Mouse (Mus musculus) mouse trophoblast stem cell (cell line): ENCODE data around the gene Uba5.

Experiments used
- in situ Hi-C, 2 experiments: fragments of 300-500 bp; cut with MseI, MboI; formaldehyde crosslinking; loops; 2 replicates in 1 of 2; 3 replicates in 1 of 2; pipeline ENCODE4 v1.15.1; 2025

Gene Uba5

DNA sequence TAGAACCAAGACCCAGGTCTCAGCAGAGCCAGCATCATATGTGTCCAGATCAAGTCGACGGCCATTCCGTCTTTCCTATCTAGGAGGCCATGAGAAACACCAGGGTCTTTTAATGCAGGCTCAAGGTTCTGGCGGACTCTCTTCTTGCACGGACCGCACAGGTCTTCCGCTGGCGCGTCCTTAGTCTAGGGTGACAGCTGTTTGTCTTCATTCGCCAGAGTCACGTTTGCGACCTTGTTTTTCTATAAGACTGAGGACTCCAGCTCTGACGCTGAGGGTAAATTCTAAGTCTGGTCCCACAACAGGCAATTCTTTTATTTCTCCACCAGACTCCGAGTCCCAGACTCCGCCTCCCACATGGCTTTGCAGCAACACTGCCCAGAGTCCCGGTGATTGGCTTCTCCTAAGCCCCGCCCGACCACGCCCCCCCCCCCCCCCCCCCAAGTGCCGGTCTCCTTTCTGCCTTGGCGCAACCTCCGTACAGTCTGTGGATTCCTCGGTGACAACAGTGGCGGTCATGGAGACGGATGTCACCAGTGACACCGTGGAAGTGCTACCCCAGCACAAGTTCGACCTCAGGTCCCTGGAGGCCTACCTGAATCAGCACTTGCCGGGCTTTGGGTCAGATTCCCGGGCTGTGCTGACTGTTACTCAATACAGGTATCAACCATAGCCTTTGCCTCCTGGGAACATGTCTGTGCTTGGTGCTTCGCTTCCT, 469 bp upstream of the Uba5 start, which contains the start of gene Acad11:
TSS of gene Acad11 (plus strand) at position 134 of the 718 bp plus-strand sequence.
- in situ Hi-C loops = no loop called here

DNA sequence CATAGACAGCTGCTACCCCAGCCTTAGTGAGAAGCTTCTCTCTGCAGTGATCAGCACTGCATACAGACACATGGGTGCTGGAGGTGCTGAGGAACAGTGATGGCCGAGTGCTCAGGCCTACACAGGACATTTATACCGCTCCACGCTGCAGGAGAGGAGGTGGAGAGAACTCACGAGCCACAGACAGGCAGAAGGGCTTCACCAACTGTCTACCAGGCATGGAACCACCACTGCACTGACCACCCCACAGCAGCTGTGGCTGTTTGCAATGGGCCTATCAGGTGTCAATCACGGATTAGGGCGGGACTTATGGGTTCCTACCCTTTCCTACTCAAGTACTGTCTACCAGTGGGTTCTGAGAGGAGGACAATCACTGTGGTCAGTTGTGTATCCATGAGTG, 11.9 kb downstream of the Uba5 start:
- in situ Hi-C loops = no loop called here

DNA sequence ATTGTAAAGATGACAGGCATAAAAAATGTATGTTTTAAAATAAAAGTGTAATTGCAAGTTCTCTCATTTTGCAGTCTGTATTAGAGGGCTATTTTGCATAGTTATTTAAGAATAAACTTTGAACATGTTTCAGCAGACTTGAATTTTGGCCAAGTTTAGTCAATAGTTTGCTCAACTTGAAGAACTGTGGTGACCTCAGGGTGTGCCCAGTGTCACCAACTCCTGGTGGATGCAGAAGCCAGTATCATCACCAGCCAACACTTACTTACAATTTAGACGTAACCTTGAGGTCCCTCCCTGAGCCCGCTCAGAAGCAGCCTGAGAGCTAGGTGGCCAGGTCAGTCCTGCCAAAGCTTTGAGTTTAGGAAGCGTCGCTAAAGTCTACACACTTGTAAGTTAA, 19.3 kb downstream of the Uba5 start:
- in situ Hi-C loops = no loop called here

DNA sequence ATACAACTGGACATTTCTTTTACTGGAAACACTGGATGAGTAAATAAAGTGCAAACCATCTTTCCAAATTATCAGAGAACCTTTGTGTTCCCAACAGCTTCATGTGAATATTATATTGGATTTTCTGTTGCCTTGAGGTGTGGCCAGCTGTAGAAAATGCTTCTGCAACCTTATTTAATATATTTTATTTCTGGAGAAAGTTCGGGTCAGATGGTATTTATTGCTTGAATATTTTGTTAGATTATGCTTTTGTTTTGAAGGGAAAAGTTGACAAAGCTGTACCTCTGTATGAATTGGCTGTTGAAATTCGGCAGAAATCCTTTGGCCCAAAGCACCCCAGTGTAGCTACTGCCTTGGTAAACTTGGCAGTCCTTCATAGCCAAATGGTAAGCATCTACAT, 22.6 kb downstream of the Uba5 start, which contains the start of gene Gm28305:
TSS of gene Gm28305 (plus strand) at position 301 of the 400 bp plus-strand sequence.
- in situ Hi-C loops = no loop called here

DNA sequence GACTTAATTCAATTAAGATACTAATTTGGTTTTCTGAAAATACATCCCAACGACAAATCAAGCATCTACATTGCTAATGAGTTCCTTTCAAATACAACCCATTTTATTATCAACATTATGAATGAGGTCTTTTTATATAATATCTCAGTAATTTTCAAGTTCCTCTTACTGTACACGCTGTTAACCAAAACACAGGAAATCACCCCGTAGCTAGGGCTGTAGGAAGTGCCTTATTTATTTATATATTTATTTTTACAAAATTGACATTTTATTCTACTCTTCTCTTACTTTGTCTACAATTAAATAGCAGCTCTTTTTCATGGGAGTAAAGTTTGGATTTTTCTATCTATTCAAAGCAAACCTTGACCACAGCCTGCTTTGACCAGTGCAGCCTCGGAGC, 23.2 kb downstream of the Uba5 start:
- in situ Hi-C loops = no loop called here

DNA sequence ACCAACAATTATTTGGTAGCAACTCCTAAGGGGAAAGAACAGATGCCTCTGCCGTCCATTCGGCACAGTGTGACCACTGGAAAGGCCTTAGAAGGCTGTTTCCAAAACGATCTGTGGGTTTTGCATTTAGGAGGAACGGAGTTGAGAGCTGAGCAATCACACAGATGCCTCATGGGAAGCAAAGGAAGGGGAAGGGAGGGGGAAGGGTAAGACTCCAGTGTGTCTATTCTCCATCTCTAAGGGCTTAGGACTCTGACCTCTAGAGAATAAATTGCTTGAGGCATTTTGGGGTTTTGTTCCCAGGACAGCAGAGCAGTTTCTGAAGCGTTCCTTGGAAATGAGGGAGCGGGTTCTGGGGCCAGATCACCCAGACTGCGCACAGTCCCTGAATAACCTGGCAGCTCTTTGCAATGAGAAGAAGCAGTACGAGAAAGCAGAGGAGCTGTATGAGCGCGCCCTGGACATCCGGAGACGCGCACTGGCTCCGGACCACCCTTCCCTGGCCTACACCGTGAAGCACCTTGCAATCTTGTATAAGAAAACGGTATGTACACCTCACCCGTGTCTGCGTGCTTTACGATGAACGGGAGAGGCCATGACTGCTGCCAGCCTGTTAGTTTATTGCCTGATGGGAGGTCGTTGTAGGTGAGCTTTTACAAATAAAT, 23.8 kb downstream of the Uba5 start:
- in situ Hi-C loops = no loop called here

DNA sequence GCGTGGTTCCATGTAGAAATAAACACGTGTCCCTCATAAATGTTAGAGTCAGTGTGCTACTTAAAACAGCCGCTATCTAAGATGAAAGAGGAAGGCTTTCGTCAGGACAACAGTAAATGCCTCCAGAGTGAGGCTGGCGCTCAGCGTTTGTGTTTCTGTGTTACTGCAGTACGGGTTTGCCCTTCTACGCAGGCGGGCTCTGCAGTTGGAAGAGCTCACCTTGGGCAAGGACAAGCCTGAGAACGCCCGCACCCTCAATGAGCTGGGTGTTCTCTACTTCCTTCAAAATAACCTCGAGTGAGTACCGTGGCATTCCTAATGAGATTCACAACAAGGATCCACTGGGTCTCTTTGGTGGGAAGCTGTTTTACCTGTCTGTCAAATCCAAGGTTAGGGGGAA, 24.7 kb downstream of the Uba5 start:
- in situ Hi-C loops = no loop called here

DNA sequence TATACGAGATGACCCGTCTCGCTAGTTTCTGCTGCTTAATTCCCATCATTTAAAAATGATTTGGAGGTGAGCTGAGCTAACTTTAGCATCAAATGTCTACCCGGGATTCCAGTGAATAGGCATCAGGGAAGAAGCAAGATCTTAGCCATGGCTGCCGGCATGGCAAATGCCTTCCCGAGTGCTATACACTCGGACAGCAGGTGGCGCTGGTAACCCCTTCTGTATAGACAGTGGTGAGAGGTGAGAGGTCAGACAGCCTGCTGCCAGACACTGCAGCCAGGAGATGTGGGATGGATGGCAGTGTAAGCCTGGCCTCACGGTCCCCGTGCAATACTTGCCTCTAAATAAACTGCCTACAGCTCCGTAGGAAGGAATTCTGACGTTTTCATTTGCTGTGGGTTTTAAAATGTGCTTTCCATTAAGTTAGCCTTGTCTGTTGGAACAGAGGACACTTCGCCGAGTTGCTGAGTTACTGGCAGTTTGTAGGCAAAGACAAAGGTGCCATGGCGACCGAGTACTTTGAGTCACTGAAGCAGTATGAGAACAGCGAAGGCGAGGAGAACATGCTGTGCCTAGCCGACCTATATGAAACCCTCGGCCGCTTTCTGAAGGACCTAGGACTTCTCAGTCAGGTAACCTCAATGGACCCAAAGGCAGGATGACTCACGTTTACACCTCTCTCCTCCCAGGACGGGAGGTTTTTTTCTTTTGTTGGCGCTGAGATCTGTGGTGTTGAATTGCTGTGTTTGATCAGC, 27.5 kb downstream of the Uba5 start:
- in situ Hi-C loops = no loop called here

DNA sequence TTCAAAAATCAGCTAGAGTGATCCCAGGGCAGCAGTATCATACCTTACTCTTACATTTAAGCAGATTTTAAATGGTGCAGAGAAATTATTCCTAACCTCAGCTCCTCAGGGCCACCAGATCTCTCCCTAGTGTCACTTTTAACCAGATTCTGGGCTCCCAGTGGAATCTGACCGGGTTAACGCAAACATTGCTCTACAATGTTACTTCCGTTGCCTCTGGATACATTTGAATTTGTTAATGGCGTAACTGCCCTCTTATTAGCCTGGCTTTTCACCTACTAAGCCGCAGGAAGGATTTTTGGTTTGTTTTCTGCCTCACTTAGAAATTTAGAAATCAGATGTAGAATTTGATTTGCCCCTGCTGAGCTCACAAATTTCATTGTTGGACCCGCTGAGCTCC, 28.2 kb downstream of the Uba5 start:
- in situ Hi-C loops = no loop called here

DNA sequence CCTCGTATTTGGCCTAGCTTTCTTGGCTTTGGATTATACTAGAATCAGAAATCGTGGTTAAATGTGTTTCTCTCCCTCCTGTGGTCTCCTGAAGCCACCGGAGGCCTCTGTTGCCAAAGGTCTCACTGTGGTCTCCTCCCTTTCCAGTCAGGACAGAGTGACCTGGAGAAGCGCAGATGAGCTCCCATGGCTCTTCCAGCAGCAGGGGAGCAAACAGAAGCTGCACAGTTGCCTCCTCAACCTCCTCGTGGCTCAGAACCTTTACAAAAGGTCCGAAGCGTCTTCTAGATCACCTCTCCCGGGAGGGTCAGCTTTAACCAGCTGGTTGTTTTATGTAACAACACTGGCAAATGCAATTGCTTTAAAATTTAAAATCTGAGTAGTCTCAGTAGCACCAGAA, 28.7 kb downstream of the Uba5 start:
- in situ Hi-C loops = no loop called here

DNA sequence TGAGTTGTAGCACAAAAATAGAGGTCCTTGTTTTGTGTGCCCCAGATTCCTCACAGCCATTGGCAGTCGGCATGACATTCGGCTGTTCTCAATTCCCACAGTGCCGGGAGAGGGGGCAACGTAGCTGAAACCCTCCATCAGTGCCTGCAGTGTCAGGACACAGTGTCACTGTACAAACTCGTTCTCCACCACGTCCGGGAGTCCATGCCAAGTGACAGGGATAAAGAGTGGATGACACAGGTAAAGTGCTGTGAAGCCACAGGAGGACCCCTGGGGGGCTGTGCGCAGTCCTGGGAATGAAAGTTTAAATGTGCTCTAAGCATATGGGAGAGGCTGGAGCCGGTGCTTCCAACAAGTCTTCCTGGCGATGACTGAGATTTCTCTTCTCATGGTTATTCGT, 33.1 kb downstream of the Uba5 start:
- in situ Hi-C loops = no loop called here

DNA sequence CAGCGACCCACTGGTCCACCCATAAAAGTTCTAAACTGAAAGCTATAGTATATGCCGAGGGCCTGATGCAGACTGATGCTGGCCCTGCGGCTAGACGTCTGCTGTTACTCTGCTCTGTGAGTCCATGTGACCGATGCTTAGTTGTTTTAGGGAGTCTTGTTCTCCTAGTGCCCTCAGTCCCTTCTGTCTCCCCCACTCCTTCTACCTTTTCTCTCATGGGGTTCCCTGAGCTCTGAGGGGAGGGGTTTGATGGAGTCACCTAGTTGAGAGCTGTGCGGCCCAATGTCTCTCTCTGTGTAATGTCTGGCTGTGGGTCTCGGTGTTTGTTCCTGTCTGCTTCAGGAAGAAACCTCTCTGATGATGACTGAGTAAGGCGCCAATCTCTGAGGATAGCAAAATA, 35.7 kb downstream of the Uba5 start:
- in situ Hi-C loops = no loop called here

DNA sequence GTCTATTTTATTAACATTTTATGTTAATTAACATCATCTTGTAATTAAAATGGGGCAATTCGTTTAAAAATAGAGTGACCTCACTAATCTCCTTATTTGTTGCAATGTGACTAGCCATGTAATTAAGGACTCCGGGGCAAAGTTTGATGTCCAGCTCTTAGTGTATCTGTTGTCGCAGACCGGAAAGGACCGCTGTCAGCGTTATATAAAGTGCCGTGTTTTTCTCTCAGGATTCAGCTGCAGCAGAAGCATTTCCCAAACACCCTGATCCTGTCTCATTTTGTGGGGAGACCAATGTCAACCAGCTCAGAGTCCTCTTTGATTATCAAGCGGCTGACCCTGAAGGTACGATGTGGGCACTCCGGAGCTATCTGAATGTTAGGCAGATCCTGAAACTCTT, 41.9 kb downstream of the Uba5 start:
- in situ Hi-C loops = no loop called here

DNA sequence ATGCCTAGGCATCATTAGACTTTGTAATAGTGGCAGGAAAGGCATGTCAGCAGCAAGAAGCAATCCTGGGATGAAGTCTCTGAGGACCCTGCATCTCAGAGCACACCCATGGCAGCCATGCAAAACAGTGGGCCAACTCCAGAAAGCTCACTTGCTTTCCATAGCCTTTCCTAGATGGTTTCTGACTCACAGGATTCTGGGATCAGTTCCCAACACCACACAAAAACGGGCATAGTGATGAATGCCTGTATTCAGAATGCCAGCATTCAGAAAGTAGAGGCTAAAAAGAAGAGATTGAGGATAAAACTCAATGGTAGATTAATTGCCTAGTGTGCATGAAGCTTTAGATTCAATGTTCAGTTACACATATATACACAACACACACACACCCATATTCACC, 48.4 kb downstream of the Uba5 start:
- in situ Hi-C loops = no loop called here

DNA sequence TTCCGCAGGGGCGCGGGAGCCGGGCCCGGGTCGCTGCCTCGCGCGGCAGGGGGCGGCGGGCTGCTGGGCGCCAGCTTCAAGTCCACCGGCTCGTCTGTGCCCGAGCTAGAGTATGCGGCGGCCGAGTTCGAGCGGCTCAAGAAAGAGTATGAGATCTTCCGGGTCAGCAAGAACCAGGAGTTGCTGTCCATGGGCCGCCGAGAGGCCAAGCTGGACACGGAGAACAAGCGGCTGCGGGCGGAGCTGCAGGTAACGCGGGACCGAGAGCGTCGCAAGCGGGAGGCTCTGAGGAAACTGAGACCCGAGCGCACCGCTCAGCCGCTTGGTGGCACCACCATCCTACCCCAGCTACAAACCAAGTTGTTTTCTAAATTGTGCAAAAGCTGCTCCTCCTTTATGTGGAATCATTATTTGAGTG, 60.0 kb downstream of the Uba5 start:
- in situ Hi-C loops = no loop called here

DNA sequence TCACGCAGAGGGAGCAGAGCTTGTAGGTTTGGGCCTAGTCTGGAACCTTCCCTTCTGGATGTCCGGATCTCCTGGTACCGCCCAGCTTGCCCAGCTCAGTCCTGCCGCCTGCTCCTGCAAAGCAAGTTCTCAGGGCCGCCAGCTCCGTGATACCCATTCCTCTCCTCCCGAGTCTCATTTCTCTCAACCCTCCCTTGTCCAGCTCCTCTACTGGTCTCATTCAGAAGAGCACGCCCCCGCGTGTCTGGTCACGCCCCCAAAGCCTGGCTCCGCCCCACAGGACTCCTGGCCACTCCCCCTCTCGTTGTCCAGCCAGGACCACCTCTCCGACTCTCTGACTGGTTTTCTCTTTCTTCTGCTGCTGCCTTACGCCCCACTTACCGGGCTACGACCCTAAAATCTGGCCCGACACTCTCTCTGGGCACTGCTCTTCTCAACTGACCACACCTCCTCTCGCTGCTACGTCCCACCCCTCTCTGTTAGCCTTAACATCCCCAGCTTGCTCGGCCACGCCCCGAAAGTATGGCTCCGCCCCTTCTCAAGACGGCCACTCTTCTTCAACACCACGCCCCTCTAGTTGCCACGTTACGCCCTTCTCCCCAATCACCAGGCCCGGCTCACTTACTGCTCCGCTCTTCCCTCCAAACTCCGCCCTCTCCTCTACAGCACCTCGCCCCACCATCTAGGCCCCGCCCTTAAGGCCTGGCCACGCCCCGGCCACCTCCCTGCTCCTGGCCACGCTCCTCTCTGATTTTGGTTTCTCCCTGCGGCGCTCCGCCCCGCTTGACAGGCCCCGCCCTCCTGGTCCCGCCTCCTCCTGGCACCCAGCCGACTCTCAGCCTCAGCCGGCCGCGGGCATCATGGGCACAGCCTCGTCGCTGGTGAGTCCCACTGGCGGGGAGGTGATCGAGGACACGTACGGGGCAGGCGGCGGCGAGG, 60.7 kb downstream of the Uba5 start, which contains the start of gene Nphp3:
TSS of gene Nphp3 (plus strand) at position 624 of the 939 bp plus-strand sequence.
- in situ Hi-C loops = no loop called here

DNA sequence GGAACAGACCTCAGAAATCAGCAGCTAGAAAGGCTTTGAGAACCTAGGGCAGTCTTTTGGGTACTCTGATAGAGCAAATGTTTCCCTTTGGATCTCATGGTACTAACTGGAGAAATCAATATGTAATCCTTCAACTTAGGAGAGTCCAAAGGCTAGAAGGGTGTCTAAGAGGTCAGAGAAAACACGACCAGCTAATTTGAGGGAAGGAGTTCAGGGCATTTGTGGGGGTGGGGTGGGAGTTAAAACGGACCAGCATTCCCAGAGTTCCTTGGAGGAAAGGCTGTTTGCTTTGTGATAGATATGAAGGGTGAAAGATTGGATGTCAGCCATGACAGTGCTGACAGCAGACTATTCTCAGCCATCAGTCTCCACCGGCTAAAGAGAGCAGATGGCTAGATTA, 62.3 kb downstream of the Uba5 start:
- in situ Hi-C loops = no loop called here
